Mouse (Mus musculus): ENCODE results near the gene Rps27.

The Rps27 gene

DNA sequence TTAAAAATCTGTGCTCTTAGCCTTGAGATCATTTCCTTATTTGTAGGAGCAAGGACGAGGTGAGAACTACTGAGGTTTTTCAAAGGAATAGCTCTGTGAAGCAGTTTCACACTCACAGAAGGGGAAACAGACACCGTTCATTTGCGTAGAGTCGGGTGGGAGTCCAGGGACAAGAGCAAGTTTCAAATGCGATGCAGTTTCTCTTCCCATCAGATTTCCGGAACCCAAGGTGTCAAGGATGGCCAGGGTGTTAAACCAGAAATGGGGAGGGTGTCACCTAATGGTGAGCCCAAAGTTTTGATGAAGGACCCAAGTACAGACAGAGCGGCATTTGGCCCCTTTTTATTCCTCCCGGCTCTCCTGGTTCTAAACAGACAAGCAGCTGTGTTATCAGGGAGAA lies 17.6 kb upstream of the Rps27 start:
- DNase-seq (ENCODE audit: low spot score) = no peak

DNA sequence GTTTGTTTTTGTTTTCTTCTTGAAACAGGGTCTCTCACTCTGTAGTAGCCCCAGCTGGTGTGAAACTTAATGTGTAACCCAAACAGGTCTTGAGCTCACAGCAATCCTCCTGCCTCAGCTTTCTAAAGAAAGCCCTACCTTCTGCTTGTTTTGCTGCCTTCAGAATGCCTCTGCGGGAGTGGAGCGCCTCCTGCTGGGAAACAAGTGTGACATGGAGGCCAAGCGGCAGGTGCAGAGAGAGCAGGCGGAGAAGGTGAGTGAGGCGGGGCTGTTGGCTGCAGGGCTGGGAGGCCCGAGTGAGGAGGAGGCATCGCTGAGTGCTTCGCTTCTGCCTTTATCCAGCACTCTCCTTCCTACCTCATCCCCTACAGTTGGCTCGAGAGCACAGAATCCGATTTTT lies 10.9 kb upstream of the Rps27 start:
- no peak for DNase-seq (ENCODE audit: low spot score)

DNA sequence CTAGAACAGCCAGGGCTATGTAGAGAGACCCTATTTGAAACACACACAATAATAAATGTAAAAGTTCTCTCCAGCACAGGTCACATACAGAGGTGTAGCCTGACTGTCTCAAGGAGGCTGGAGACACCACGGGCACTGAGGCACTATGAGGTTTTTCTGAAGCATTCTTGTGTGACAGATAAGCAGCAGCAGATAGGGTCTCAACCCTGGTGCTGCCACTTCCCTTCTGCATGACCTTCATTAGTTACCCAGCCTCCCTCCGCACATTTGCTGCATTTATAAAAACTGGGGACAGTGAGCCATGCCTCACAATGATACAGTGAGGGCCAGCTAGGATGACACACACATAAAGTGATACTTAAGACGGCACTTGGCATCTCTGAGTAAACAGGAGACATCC lies 9.5 kb upstream of the Rps27 start:
- DNase-seq (ENCODE audit: low spot score) = no peak

GRCm38 (mm10) chr3:90222455-90222854 lies 9.0 kb upstream of the Rps27 start:
- no peak for DNase-seq (ENCODE audit: low spot score)

- DNase-seq (ENCODE audit: low spot score) = no peak
These were observed 7.7 kb upstream of the Rps27 start for GRCm38 (mm10) chr3:90221123-90221522.

DNA sequence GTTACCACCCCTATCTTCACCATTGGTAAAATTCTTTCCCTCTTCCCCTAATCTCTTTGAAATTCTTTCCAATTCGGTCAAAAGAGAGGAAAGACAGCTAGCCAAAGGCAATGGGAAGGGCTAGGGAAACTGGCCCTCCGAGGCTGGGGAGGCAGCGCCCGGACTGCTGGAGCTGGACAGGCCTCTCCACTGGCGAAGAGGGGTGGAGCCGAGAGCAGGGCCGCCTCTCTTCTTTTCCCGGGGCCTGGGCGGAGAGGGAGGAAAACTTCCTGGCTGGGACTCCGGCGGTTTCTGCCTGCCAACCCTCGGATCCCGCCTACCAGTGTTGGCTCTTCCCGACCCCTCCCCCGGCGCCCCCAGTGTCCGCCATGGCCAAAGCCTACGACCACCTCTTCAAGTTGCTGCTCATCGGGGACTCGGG lies 7.1 kb upstream of the Rps27 start:
- DNase-seq (ENCODE audit: low spot score) = peak; percentile 72

GRCm38 (mm10) chr3:90220088-90220487 lies 6.6 kb upstream of the Rps27 start:
- DNase-seq (ENCODE audit: low spot score) = peak; percentile 82

DNA sequence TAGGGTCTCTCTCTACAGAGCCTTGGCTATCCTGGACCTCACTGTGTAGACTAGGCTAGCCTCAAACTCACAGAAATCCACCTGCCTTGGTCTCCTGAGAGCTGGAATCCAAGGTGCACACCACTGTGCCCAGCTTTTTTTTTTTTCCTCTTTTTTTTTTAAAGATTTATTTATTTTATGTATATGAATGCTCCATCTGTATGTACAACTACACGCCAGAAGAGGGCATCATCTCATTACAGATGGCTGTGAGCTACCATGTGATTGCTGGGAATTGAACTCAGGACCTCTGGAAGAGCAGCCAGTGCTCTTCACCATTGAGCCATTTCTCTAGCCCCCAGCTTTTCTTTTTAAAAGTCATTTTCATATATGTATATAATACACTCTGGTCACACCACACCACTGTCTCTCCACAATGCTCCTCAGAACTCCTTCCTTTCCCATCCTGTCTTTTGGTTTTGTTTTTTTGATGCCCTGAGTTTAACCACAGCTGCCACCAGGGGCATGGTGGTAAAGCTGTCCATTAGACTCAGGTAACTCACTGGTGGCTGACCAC lies 2.5 kb upstream of the Rps27 start:
- no peak for DNase-seq (ENCODE audit: low spot score)

DNA sequence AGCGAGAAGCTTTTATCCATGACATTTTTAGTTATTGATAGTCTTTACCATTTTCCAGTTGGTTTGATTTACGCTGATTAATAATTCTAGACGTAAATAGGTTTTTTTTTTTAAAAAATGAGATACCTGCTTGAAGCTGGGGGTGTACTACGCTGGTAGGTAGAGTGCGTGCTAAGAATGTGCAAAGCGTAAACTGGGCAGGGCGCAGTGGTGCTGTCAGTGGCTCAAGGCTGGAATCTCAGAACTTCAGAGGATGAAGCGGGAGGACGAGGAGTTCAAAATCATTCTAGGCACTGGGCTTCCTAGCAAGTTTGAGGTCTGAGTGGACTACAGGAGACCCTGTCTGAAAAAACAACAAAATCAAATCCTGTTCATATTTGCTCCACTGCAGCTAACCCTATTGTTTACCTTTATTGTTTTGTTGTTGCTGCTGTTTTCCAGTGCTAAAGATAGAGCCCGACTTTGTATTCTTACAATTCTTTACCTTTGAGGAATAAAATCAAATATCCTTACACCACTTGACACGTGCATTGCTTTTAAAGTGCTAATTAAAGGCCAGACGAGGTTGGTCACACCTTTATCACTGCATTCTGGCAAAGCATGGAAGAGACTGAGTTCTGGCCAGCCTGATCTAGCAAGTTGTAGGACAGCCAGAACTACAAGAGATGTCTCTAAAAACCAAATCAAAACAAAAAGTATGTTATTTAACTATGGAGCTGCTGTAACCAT lies 669 bp upstream of the Rps27 start:
- no peak for DNase-seq (ENCODE audit: low spot score)

DNA sequence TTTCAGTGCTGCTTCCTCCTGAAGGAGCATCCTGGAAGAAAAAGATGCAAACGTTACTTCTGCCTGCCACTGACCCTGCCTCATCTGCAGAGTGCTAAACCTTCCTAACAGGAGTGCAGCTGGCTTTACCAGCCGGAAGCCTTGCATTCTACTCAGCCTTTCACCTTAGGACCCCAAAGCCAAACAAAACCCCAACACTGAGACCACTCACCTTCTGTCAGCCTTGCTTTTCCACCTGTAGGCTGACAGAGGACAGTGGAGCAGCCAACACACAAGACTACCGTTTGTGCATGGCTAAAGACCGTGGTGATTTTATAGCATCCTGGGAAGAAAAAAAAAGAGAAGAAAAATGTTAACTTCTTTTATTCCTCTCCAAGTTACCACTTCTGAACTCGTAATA lies 728 bp downstream of the Rps27 start:
- no peak for DNase-seq (ENCODE audit: low spot score)

DNA sequence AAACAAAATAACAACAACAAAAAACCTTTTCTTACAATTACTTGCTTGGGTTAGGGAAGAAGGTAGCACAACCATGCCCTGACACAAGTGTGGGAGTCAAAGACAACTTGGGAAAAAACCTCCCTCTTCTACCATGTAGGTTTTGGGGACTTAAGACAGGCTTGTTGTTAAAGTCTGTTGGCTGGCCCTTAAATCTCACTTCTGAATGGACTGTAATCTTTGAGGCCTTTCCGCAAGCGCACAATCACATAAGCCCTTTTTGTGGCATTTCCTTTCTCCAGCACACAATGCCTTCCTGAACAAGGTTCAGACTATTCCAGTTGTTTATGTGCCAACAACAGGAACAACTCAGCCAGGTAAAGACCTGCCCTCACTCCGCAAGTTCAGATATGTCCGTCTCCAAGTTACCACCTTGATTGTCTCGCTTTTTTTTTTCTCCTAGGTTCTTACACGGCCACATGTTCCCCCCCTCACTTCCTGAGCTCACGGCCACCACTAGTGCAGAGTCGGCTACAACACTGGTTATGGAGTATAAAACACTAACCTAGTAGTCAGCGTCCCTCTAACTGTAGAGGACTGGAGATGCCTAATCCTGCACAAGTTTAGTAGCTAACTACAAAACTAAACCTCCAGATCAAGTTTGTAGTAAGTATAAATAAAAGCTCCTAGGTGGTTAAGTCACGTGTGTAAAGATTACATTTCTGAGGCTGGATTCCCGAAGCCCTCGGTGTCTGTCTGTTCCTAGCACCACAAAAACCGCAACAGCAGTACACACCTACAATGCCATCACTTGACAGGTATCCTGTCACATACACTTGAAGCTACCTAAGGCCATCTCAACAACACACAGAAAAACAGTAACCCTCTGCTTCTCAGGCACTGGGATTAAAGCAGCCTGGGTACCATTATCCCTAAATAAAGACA lies 1.7 kb downstream of the Rps27 start:
- no peak for DNase-seq (ENCODE audit: low spot score)

DNA sequence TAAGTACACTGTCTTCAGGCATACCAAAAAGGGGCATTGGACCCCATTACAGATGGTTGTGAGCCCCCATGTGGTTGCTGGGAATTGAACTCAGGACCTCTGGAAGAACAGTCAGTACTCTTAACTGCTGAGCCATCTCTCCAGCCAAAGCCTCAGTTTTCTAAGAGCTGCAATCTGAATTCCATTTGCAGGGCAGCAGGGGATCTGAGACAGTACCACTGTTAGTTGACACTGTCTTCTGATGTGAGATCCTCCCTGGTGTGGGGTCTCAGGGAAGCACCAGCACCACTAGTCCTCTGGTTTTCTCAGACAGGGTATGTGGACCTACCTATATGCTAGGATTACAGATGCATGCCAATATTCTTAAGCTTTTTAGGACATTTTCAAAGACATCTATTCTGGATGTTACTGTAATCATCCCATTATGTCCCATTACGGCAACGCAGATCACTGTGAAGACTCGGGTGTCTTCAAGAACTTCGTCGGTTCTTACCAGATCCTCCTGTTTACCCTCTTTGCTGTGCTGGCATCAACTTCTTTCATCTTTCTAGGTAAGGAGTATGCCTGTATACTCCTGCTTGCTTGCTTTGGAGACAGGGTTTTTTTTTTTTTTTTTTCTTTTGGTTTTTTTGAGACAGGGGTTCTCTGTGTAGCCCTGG lies 3.4 kb downstream of the Rps27 start:
- no peak for DNase-seq (ENCODE audit: low spot score)

- no peak for DNase-seq (ENCODE audit: low spot score)
These were observed 4.8 kb downstream of the Rps27 start for GRCm38 (mm10) chr3:90208662-90209061.

DNA sequence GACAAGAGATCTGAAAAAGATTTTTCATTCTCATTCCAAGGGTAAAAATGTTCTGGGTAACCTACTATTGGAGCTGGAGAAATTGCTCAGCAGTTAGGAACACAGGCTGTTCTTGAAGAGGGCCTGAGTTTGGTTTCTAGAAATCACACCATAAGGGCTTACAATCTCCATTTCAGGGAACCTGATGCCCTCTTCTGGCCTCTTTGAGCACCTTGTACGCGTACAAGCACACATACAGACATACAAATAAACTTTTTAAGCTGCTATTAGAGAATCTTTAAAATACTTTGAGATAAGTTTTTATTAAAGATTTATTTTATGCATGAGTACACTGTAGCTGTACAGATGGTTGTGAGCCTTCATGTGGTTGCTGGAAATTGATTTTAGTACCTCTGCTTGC lies 8.9 kb downstream of the Rps27 start:
- DNase-seq (ENCODE audit: low spot score) = no peak

- DNase-seq (ENCODE audit: low spot score) = no peak
These were observed 9.8 kb downstream of the Rps27 start for GRCm38 (mm10) chr3:90203619-90204018.

DNA sequence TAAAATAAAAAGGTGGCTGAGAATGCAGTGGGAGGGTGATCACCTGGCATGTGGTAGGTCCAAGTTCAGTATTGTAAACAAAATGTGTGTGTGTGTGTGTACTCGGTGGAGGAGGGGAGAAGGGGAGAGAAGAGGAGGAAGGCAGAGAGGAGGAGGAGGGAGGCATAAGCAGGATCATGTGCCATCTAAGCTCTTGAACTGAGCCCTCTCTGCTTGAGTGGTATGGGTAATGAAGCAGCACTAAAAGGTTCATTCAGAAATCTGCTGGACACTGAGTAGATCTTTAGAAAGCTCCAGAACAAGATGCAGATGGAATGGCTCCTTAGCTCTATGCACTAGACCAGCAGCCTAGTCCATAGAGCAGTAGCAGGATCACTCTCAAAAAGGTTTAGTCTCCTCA lies 10.6 kb downstream of the Rps27 start:
- DNase-seq (ENCODE audit: low spot score) = no peak

DNA sequence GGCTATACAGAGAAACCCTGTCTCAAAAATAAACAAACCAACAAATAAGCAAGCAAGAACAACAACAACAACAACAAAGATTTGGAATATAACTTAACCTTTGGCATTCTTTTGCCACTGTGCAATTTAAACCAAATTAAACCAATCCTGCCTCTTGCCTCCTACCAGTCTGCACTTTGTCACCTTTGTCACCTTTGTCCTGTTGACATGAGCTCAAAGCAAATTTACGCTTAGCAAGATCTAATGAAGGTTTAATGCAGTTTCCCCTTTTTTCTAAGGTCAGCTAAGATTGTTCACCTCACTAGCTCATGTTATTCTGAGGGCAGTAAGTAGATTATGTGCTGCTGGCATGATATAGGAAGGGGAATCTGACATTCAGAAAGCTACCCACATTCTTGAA lies 15.9 kb downstream of the Rps27 start:
- DNase-seq (ENCODE audit: low spot score) = no peak

GRCm38 (mm10) chr3:90195644-90196043 lies 17.8 kb downstream of the Rps27 start:
- DNase-seq (ENCODE audit: low spot score) = no peak

GRCm38 (mm10) chr3:90194759-90195158 lies 18.7 kb downstream of the Rps27 start:
- no peak for DNase-seq (ENCODE audit: low spot score)

DNA sequence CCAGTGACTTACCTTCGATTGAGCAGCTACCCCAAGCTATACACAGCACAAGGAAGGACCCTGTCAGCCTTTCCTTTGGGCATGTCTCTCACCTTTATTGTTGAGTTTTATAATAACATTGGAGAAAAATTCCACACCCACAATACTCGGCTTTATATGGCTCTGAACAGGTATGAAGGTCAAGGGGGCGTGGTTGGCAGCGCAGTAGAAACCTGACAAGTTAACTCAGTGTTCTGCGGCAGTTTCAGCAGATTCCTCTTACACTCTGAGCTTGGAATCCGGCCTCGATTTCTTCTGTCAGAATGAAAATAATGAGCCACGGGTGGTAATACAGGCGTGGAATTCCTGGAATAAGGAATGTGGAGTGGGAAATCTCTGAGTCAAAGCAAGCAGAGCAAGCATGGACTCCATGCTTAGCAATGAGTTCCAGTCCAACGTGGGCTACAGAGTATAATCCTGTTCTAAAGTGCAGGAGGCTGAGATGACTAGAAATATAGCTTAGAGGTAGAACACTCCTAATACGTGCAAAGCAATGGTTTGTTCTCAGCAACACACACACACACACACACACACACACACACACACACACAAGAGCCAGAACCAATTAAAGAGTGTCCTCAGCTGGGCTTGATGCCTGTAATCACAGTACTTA lies 22.5 kb downstream of the Rps27 start:
- DNase-seq (ENCODE audit: low spot score) = no peak

- no peak for DNase-seq (ENCODE audit: low spot score)
These were observed 29.9 kb downstream of the Rps27 start for GRCm38 (mm10) chr3:90183581-90183980.

DNA sequence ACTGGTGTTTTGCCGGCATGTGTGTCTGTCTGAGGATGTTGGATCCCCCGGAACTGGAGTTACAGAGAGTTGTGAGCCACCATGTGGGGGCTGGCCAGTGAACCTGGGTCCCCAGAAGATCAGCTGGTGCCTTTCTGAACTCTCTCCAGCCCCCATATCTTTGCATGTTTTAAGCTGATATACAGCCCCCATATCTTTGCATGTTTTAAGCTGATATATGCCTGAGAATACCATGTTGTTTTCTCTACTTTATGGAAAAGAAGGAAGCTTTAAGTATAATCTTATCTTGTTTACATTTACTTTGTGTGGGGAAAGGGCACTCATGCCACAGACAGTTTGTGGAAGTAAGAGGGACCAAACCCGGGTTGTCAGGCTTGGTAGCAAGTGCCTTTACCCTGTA lies 33.9 kb downstream of the Rps27 start:
- no peak for DNase-seq (ENCODE audit: low spot score)
